Mouse (Mus musculus) heart, postnatal 4 days (tissue): ENCODE measurements around the gene Tlr6. TPM values are rescaled to one million over a fixed set of nuclear protein-coding genes. Genes with fewer than 3 reads are reported as not detected.

Source experiments
- DNase-seq: peaks from one replicate; pipeline ENCODE4 v3.0.0; 2021
- microRNA-seq, 2 experiments: library from miRNA; unstranded; fragments of <30 nt; microRNA quantifications; one replicate each; pipeline ENCODE4 v1.2.0; 2021 to 2022
- total RNA-seq, 2 experiments: library from RNA; stranded (reverse); gene quantifications; 2 replicates each; pipeline ENCODE4 v1.2.3; 2021

The Tlr6 gene
- total RNA-seq, 2 experiments from 2014 or later = 0.72 to 1.4 TPM

GRCm38 (mm10) chr5:64922891-64923381, 37.0 kb downstream of the Tlr6 start:
- no peak for DNase-seq

GRCm38 (mm10) chr5:64918616-64919597, 41.0 kb downstream of the Tlr6 start:
- no peak for DNase-seq

GRCm38 (mm10) chr5:64917721-64918120, 42.2 kb downstream of the Tlr6 start:
- no peak for DNase-seq

GRCm38 (mm10) chr5:64917161-64917560, 42.7 kb downstream of the Tlr6 start:
- DNase-seq = no peak

GRCm38 (mm10) chr5:64908585-64909284, 51.2 kb downstream of the Tlr6 start:
- DNase-seq = no peak

GRCm38 (mm10) chr5:64907906-64908305, 52.0 kb downstream of the Tlr6 start:
- no peak for DNase-seq

- DNase-seq = peak; percentile 23
These were observed 54.2 kb downstream of the Tlr6 start for GRCm38 (mm10) chr5:64905516-64906271.

Small RNA genes within 50 kb of the gene (microRNA-seq; reads per million reads assigned to microRNA genes)
- 364 to 386 reads per million in 2 experiments for gene Mir574

Other genes with a start within 250 kb of the Tlr6 start
- gene Klf3, start 156.7 kb downstream of the Tlr6 start, total RNA-seq = 10 to 100 TPM; 73.2 to 76.3 TPM
- gene Tlr1, start 26.5 kb downstream of the Tlr6 start, total RNA-seq = under 1 TPM; 0.32 to 0.36 TPM
- gene Fam114a1, start 10.0 kb upstream of the Tlr6 start, total RNA-seq = 10 to 100 TPM; 35.8 to 37.0 TPM
- gene Tmem156, start 132.0 kb upstream of the Tlr6 start, total RNA-seq = under 1 TPM; 0.19 to 0.20 TPM
- gene Klhl5, start 147.4 kb upstream of the Tlr6 start, total RNA-seq = 10 to 100 TPM; 21.5 to 22.8 TPM
- 1 to 10 TPM; 3.4 to 4.8 TPM for gene Wdr19, start 239.6 kb upstream of the Tlr6 start, total RNA-seq